Mouse (Mus musculus) layer of hippocampus, postnatal 14 days (tissue): ENCODE data around the gene Olfr222. TPM values are rescaled to one million over a fixed set of nuclear protein-coding genes. Genes with fewer than 3 reads are reported as not detected.
A peak's percentile ranks its signal among the peaks of the same experiment; 100 is the strongest.
"Not testable (repeated sequence)": the region's sequence is repeated elsewhere in the genome, so short reads cannot be mapped to it uniquely, and the experiment has no call there.

Experiments
- DNase-seq, 2 experiments: peaks; one replicate each; pipeline ENCODE4 v3.0.0; 2021 to 2022; ENCODE audit warnings: low spot score in 2 of 2, mixed read lengths in 1 of 2
- long read RNA-seq, 2 experiments: library from polyadenylated mRNA; stranded (forward); transcript quantifications; one replicate each; pipeline ENCODE4 v2.0.0; 2021
- total RNA-seq, 2 experiments: library from RNA; stranded (reverse); gene quantifications; 2 replicates each; pipeline ENCODE4 v1.2.3; 2021

Gene Olfr222
- not detected for total RNA-seq
- long read RNA-seq, experiment 1: 0 reads
- long read RNA-seq, experiment 2: 0 reads

DNA sequence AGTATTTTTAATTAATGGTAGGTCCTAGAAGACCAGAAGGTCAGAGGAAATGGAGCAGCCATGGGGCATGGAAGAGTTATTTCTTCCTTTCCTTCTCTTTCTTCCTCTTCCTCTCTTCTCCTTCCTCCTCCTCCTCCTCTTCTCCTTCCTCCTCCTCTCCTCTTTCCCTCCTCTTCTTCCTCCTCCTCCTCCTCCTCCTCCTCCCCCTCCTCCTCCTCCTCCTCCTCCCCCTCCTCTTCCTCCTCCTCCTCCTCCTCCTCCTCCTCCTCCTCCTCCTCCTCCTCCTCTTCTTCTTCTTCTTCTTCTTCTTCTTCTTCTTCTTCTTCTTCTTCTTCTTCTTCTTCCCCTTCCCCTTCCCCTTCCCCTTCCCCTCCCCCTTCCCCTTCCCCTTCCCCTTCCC lies at the start of gene Olfr222:
Gene Olfr222 (minus strand): TSS at position 101 of the 400 bp plus-strand sequence.
- not testable (repeated sequence) for DNase-seq

DNA sequence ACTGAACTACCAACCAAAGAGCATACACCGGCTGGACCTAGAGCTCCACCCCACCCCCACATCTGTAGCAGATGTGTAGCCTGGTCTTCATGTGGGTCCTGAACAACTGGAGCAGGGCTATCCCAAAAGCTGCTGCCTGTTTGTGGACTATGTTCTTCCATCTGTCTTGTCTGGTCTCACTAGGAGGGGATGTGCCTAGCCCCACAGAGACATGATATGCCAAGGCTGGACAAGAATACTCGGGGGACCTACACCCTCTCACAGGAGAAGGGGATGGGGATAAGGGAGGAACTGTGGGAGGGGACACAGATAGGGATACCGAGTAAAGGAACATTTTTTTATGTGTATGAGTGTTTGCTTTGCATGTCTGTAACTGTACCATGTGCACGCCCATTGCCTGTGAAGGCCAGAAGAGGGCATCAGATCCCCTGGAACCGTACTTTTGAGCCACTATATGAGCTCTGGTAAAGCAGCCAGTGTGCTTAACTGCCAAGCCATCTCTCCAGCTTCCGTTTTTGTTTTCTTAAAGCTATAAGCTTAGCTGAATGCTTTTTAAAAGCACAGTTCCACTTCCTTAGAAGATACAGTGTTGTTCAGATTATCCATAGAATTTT lies 48.1 kb upstream of the Olfr222 start:
- peak; percentile 47 to 75 for DNase-seq

DNA sequence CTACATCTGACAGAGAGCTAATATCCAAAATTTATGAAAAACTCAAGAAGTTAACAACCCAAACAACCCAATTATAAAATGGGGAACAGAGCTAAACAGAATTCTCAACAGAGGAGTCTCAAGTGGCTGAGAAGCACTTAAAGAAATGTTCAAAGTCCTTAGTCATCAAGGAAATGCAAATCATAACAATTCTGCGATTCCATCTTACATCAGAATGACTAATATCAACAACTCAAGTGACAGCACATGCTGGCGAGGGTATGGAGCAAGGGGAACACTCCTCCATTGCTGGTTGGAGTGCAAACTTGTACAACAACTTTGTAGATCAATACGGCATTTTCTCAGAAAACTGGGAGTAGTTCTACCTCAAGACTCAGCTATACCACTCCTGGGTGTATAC lies 46.2 kb upstream of the Olfr222 start:
- no peak for DNase-seq

DNA sequence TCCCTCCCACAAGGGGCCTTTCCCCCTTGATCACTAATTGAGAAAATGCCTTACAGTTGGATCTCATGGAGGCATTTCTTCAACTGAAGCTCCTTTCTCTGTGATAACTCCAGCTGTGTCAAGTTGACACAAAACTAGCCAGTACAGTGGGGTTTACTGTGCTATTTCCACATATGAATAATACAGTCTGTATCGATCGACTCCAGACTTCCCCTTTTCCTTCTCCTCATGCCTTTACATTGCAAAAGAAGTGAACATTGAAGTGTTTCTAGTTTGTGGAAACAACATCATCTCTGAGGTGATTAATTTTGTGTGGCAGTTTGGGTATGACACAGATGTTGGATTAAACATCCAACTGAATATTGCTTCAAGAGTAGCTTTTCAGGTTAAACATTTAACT lies 41.0 kb upstream of the Olfr222 start:
- not testable (repeated sequence) for DNase-seq

DNA sequence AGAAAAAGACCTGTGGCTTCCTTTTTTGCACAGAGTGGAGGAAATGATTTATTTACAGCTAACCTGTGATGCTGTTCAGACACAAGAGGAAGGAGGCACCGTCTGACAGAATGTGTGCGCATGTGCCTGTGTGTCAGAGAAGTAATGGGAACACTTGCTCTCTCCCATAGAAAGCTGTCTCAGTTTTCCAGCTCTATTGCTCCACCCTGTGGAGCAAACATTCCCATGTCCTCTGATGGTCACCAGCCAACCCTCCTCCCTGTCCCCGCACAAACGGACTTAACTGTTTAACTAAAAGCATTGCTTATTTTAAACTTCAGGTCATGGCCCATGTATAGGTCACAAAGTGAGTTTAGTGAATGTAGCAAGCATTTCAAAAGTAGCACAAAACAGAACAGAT lies 38.1 kb upstream of the Olfr222 start:
- DNase-seq: peak; percentile 32 to 54

DNA sequence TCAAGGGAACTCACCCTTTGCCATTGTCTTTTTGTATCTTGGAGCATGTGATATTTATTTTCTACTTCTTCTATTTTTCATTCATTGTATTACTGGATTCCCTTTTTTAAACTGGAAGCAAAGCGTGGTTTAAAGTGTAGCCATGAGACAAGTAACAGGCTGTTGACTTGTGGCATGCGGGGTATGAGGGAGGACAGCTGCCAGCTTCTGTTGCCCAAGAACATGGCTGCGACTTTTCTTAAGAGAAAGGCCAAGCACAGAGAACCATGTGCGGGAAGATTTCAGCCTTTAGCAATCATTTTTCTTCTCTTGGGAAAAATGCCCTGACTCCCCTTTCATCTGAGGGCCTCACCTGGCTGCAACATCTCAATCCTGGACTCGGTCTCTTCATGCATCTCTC lies 35.6 kb upstream of the Olfr222 start:
- DNase-seq: no peak

DNA sequence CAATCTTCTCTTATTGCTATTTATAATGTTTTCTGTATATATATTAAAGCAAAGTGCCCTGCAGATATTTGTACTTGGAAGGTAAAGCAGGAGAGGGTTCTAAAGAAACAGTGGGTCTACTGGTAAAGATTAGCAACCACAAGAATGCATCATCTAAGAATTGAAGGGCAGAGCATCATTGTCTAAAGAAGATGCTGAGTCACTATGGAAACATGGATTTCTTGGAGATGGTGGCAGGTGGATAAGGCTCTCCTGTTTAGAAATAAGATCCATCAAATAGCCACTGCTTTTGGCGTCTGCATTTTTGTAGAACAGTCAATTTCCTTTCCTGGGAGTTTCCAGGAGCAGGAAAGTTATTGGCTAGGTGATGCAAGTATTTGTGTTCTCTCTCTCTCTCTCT lies 26.3 kb upstream of the Olfr222 start:
- no peak for DNase-seq

DNA sequence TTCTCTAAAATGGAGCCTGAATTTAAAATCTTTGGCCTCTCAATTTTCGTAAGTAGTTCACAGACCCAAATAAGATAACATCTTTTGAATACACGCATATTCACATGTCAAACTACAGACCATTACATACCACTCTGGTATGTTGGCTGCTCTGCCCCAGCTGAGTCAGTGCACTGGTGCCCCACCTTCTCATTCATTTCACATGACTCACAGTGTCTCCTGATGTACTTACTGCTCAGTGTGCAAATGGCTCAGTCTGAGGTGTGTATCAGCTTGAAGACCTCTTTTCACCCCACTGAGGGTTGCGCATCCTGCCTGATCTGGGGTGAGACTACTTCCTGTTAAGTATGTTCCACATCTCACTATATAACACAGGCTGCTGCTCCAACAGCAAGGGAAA lies 24.8 kb upstream of the Olfr222 start:
- no peak for DNase-seq

DNA sequence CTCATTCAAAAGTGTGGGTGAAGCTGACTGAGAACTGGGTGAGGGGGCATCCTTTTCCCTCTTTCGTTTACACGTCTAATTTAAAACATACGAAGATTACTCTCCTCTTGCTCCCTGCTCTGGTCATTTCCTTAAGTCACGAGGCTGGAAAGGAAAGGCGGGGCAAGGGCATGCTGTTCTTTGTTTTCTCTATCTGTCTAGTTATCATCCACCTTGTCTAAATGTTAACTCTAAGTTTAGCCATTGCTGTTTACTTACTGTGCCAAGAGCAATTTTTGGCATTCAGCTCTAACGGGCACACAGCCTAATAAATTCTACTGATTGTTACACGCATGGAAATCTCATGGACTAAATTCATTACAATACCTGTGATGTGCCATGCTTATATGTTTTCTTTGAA lies 23.2 kb upstream of the Olfr222 start:
- DNase-seq: no peak

DNA sequence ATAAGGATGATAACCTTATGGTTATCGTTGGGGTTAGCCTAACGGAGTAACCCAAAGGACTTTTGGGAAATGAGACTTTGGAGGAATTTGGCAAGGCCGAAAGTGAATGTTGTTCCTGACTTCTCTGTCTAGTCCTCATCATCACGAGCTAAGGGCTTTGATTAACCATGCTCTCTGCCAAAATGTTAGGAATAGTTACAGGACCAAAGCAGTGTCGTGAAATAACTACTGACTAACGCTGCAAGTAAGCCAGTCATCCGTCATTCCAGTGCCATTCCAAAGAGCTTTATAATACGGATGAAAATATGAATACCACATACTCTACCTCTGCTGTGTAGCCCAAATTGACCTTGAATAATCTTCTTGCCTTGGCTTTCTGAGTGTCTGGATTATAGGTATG lies 20.9 kb upstream of the Olfr222 start:
- DNase-seq: no peak

DNA sequence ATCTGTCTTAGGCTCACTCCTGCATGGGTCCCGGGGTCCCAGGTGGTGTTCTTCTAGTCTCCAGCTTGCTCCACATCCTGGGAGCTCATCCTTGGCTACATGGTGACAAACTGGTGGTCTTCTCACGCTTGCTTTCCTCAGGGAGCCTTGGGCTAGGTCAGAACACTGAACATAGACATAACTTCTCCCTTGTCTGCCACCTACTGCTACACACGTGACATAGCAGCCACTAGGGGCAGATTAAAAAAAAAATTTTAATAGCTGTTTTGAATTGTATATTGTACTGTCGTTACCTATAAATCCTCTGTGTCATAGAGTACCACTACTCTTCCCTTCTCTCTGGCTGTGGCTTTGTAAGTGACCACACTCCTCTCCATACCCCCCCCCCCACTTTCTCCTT lies 20.1 kb upstream of the Olfr222 start:
- no peak for DNase-seq

DNA sequence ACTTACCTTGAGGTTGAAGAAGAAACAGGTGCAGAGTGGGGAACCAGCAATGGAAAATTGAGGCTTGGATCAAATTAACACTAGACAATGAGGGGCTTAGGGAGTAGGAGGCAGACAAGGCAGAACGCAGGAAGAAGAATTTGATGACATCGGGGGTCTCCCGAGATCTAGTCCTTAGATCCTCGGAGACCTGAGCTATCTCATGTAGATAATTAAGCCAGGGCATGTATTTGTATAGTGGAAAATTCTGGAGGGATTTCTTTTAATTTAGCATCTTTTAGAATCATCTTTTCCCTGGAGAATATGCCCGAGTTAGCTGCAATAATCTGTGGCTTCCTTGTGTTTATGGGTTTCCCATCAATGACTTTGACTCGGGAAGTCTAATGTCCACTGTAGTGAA lies 17.2 kb upstream of the Olfr222 start, which contains the start of gene Olfr223:
Gene Olfr223 (minus strand): TSS at position 101 of the 400 bp plus-strand sequence.
- DNase-seq: no peak

DNA sequence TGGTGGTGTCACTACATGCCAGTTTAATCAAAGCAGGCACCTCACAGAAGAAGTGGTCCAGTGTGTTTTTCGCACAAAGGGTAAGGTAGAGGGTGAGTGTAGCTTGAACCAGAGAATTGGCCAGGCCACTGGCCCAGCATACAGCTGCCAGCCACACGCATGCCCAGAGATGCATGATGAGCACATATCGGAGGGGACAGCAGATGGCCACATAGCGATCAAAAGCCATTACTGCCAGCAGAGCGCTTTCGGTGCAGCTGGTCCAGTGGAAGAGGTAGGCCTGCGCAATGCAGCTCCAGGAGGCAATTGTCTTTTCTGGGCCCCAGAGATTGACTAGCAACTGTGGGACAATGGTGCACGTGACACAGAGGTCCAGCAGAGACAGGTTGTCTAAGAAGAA lies 13.5 kb upstream of the Olfr222 start:
- DNase-seq: no peak

DNA sequence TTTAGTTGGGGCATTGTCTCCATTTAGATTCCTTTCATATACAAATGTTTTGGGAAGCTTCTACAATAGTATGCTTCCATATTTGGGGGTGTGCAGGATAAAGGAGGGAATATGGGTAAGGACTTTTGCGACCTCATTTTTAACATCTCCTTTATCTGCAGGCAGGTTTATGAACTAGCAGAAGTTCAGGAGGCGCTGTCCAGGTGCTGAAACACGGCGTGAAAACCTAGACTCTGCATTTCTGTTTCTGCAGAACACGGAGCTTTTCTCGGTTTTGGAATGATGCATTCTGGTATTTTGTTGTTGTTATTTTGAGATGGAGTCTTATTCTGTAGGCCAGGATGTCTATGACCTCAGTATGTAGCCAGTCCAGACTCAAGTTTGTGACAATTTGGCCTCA lies 8.5 kb upstream of the Olfr222 start:
- DNase-seq: no peak

DNA sequence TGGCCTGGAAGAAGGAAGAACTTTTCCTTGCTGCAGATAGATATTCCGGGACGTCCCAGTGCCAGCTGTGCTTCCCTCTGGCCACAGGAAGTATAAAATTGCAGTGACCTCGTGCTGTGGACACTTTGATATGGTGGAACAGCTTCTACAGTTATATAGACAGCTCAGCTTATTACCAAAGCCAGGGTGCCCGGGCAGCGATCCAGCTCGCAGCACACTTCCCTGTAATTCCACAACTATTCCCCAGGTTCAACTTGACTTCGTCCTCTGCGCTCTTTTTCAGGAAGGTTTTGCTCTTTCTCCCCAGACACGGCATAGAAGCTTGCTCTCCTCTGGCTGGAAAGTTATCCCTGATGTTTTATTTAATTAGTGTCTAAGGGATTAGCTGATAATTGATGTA lies 309 bp downstream of the Olfr222 start:
- no peak for DNase-seq

DNA sequence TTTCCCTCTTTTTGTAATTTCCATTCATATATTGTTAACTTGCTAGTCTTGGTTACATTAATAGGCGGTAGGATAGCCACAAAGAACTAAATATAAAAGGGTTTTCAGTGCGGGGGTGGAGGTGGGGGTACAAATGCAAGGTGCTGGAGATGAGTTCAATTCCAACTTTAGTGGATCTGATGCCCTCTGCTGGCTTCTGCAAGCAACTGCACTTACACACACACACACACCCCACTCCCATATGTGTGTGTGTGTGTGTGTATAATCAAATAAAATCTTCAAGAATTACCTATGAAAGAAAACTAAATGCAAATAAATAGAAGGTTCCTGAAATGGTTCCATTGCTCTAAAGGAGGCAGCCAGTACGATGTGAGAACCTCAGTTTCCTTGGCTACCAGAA lies 6.7 kb downstream of the Olfr222 start:
- no peak for DNase-seq

DNA sequence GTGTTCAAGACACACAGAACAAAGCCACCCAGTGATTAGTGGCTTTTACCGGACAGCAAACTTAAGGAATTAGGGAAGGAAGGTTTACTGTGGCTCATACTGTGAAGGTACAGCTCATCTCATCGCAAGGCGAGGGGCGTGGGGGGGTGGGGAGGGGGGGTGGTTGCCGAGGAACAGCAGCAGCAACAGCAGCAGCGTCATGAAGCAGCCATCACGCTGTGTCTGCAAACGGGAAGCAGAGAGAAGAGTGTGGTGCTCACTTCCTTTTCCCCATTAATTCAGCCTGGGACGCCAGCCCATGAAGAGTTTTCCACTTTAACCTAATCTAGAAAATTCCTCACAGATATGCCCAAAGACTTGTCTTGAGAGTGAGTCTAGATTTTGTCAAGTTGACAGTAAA lies 13.2 kb downstream of the Olfr222 start:
- DNase-seq: no peak

DNA sequence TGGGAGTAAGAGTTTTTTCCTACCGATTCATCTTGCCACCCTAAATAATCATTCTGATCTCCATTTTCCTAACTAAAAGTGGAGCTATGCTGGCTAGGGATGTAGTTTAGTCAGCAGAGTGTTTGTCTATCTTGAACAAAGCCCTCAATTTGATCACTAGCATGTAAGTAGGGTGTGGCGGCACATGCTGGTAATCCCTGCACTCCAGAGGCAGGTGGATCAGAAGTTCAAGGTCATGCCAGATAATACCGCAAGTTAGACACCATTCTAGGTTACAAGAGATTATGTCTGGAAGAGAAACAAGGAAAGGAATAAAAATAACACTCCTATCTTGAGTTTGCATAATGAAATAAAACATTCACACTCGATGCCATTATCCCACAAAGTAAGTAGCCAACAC lies 13.7 kb downstream of the Olfr222 start:
- no peak for DNase-seq

DNA sequence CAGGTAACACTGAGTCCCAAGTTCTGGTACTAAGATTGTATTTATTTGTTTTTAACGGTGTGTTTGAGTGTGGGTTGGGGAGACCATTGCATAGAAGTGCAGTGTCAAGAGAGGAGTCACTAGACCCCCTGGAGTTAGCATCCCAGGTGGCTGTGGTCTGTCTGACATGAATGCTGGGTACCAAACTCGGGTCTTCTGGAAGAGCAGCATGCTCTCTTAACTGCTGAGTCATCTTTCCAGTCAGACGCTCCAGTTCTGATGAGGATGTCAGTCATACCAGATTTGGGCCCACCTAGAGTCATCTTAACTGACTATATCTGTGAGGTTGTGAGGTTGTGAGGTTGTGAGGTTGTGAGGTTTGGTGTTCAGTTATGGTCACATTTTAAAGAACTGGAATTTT lies 15.1 kb downstream of the Olfr222 start:
- no peak for DNase-seq

DNA sequence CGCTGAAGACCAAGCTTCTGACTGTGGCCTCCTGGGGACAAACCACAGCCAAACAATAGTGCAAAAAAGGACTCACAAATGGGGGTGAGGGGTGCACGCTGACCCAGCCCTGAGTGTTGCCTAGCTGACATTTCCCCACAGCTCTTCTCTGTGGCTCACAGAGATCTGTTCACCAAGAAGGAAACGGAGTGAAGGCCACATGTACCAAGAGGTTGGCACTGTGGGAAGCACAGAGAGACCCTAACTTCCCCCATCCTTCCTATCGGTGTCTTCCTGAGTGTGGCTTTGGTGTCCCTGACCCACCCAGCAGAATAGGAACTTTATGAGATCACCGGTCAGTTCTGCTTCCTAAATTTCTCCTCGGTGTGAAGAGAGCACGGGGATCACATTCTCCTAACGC lies 21.5 kb downstream of the Olfr222 start:
- DNase-seq: no peak

DNA sequence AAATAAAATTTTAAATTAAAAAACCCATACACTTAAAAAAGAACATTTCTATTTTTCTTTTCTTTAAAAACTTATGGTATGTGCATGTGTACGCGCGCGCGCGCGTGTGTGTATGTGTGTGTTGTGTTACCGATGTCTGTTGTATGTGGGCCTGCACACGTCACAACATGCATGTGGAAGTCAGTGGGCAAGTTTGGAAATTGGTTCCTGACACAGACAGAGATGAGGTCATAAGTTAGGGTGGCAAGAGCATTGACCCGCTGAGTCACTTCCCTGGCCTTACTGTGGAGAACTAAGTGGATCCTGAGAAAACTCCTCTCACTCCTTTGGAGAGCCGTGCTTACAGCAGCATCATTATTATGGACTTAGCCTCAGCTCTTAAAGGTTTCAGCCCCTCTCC lies 21.9 kb downstream of the Olfr222 start:
- DNase-seq: no peak

DNA sequence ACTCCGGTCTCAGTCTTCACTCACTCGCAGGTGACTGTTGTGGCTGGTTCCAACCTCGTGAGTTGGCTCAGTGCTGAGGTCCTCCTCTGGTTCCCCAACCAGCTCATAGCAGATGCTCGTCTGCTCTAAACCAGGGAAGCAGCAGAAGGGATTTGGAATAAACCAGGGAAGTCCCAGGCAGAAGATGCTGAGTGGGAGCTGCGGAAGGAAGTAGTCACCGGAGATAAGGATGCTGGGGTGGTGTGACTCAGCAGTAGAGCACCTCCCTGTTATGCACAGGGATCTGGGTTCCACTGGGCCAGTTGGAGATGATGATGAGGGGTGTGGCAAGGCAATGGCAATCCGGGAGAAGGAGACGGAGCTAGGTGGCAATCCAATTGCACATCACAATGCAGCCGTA lies 32.0 kb downstream of the Olfr222 start:
- DNase-seq: no peak

DNA sequence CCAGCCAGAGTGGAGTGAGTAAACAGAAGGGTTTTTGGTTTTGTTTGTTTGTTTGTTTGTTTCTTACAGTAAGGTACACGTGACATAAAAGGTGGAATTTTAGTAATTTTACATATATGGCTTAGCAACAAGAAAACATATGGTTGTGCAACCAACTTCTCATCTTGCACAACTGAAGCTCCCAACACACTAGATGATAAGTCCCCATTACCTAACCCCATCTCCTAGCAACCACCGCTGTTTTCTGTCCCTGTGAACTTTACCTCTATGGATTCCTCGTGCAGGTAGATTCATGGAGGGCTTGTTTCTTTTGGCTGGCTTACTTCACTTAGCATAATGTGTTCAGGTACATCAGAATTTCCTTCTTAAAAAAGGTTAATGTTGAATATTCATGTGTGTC lies 32.7 kb downstream of the Olfr222 start:
- no peak for DNase-seq

DNA sequence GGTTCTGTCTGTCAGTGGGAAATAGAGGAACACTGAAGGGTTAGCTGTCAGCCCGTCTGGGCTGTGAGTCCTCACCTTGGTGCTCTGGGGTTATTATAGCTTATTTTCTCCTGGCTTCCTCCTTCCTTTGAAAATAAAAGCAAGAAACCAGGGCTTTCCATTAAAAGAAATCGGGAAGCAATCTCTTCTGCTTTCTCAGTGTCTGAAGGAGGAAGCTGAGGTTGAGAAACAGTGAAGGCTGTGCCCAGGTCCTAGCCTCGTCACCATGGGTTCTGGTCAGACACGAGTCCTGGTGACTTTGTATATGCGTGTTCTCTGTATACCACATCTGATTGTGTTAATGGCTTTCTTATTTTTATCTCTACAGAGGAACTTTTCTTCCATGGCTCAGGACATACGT lies 33.6 kb downstream of the Olfr222 start:
- DNase-seq: no peak
